ENCODE assay signal across 23 mouse cellular contexts in the genomic region with DNA sequence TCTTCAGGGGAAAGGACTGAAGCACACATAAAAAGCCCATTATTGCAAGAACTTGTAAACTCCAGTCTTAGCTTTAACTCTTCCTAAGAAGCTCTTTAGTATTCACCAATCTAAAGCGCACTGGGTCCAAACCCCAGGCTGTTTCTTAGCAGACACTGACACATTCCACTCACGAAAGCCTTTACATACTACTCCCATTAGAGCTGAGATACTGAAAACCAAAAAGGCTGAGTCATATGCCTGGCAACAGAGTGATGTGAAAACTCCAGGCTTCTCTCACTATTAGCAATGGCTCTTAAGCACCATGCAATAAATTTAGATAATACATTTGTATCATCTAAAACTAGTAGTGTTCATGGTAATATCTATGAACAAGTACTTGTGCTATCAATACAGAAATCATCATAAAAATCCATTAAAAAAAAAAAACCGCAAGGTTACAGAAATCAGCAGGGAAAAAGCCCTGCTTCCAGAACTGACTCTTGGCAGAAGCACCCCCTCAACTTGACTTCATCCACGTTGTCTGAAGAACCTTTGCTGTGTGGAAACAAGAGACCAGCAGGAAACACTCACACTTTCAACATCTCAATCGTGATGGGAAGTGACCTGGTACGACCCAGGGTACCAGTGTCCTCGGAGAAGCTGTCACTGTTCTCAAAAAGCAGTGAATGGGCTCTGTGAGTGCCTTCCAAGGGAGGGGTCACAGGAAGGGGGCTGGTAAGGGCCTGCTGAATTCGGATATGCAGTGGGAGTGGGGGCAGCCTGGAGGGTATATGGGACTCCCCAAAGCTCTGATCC. TPM values are rescaled to one million over a fixed set of nuclear protein-coding genes. Genes with fewer than 3 reads are reported as not detected.
DNase-seq lines count a peak whose midpoint lies in the region; ATAC-seq and TF ChIP-seq lines count a peak whose summit lies in the region.
"Had no signal": no experiment of that assay in that cellular context is flagged by ENCODE, and none has a peak within 500 bp of the region (broad histone marks: within the 10 kb centered on the region; RNA-seq: fewer than 3 reads in every experiment).

No protein-coding gene starts in this region.

- H3K4me3 ChIP-seq in lung, adult 2 months (replicated peaks; ENCODE audit: extremely low read depth, low read depth, low read length) = no peak overlapping the region
- H3K4me3 ChIP-seq: heart, embryonic 12.5 days; heart, embryonic 15.5 days; hindbrain, embryonic 10.5 days; hindbrain, embryonic 13.5 days; intestine, embryonic 15.5 days had no signal

- WGBS in lung, adult 2 months = 67% methylated on average over 8 of the region's 8 CpGs

- POLR2A ChIA-PET in Patski (lab: Charles Lee) = no interaction called here

- CTCF ChIA-PET in Patski (lab: Charles Lee) = interaction anchor here (1.4 kb wide), 1 partner anchor 28 kb away, joined by 4 read pairs; no protein-coding TSS in a partner anchor

- H3K27me3 ChIP-seq in Patski = no peaks in the 10 kb centered on the region
- H3K27me3 ChIP-seq: CH12.LX; heart, embryonic 12.5 days; heart, embryonic 15.5 days; hindbrain, embryonic 13.5 days; intestine, embryonic 15.5 days had no signal

- DNase-seq in lung, postnatal 10 days = peak; percentile 63
- no peak for DNase-seq in lung, adult 2 months
- DNase-seq in MN1 (ENCODE audit: low spot score) (peak; percentile 33), Patski (ENCODE audit: low read depth, low spot score) (no peak)
- peak; percentile 32 for DNase-seq in lung, postnatal 14 days
- DNase-seq in thymus, postnatal 36 days = no peak
- DNase-seq in cerebellum, postnatal 36 days = no peak
- DNase-seq in gastrocnemius, postnatal 14 days = no peak
- DNase-seq: adrenal gland, postnatal 14 days; cerebellum, adult 11-12 months; cerebellum, adult 8-10 months; cerebellum, postnatal 10 days; forebrain, postnatal 0 days; gastrocnemius, postnatal 36 days; heart, postnatal 36 days had no signal

- TF ChIP-seq POLR2A in lung, adult 2 months (IDR thresholded peaks at IDR 0.05; ENCODE audit: borderline replicate concordance, extremely low read depth, low read depth, low read length) = no peak

- intact Hi-C loops in gastrocnemius, postnatal 14 days (cut with DNase I; ENCODE audit: low total_unique reads) = loop anchor here (5.0 kb wide), 1 partner anchor 37 kb away; no protein-coding TSS in a partner anchor

- ATAC-seq in Patski = peak; percentile 67
- ATAC-seq: forebrain, embryonic 14.5 days; forebrain, postnatal 0 days; hindbrain, embryonic 16.5 days; intestine, embryonic 15.5 days had no signal

- no peaks in the 10 kb centered on the region for H3K4me1 ChIP-seq in lung, adult 2 months (ENCODE audit: control insufficient read depth, insufficient read depth, low read length)
- H3K4me1 ChIP-seq: heart, embryonic 12.5 days; heart, embryonic 15.5 days; hindbrain, embryonic 10.5 days; hindbrain, embryonic 13.5 days; intestine, embryonic 15.5 days had no signal

- TF ChIP-seq CTCF in lung, adult 2 months (IDR thresholded peaks at IDR 0.05; ENCODE audit: insufficient read depth, low read length) = no peak
- no peak for TF ChIP-seq CTCF in Patski (IDR thresholded peaks at IDR 0.05)

- in situ Hi-C loops in Patski (cut with MboI; ENCODE audit: low pct_unique_long_range_greater_than_20kb) = loop anchor here (5.0 kb wide), 1 partner anchor 42 kb away; no protein-coding TSS in a partner anchor

RNA-seq across cellular contexts. Expression of a gene that starts 16.7 kb away (rescaled TPM):
- polyA plus RNA-seq in lung, adult 2 months (2012; rRNA removed) = 3.9 and 5.3 TPM in 2 replicates
- polyA plus RNA-seq in Patski (2021) = 31.4 TPM
- 1 to 10 TPM; 7.5 to 9.1 TPM for total RNA-seq in gastrocnemius, postnatal 14 days (2021)

RNA-seq across cellular contexts. Expression of a gene that starts 40.8 kb away (rescaled TPM):
- 16.4 and 17.8 TPM in 2 replicates for polyA plus RNA-seq in lung, adult 2 months (2012; rRNA removed)
- 28.9 TPM for polyA plus RNA-seq in Patski (2021)
- total RNA-seq in gastrocnemius, postnatal 14 days (2021) = 10 to 100 TPM; 12.9 to 13.9 TPM

RNA-seq across cellular contexts. Expression of a gene that starts 52.1 kb away (rescaled TPM):
- polyA plus RNA-seq in lung, adult 2 months (2012; rRNA removed) = 11.3 and 13.4 TPM in 2 replicates
- polyA plus RNA-seq in Patski (2021) = 60.4 TPM
- total RNA-seq in gastrocnemius, postnatal 14 days (2021) = 10 to 100 TPM; 13.2 to 13.3 TPM

Comparison
In these comparisons a context has a peak if more than half of its experiments do, and no peak if none do; other contexts are left out.
1. DNase-seq: peak in lung, postnatal 10 days (single experiment), MN1 (single experiment) and lung, postnatal 14 days (single experiment); none in lung, adult 2 months (single experiment), Patski (single experiment), thymus, postnatal 36 days (0 of 2), cerebellum, postnatal 36 days (0 of 2) and gastrocnemius, postnatal 14 days (single experiment).